Mouse (Mus musculus) thymus, adult 2 months (tissue): Measurements from ENCODE around the gene Rbm33. TPM values are rescaled to one million over a fixed set of nuclear protein-coding genes. Genes with fewer than 3 reads are reported as not detected.

Experiments used
- DNase-seq: peaks from one replicate; pipeline ENCODE4 v3.0.0; 2021
- H3K27ac ChIP-seq: fragments of 200-500 bp; 2 replicates; pipeline ENCODE4 v1.5.1; 2012; ENCODE audit warnings: low read length, control low read depth; ENCODE audit not compliant: control insufficient read depth, insufficient read depth
- H3K27me3 ChIP-seq: fragments of 200-500 bp; 2 replicates; pipeline ENCODE4 v1.6.1; 2012; ENCODE audit warnings: mild to moderate bottlenecking, low read length, moderate library complexity, mixed read lengths; ENCODE audit not compliant: control insufficient read depth, insufficient read depth
- H3K36me3 ChIP-seq: fragments of 200-500 bp; 2 replicates; pipeline ENCODE4 v1.6.1; 2012; ENCODE audit warnings: mild to moderate bottlenecking, low read length, moderate library complexity; ENCODE audit not compliant: control insufficient read depth, insufficient read depth
- H3K4me1 ChIP-seq: fragments of 200-500 bp; replicated peaks from 2 replicates; pipeline ENCODE4 v1.6.1; 2012; ENCODE audit warnings: low read length; ENCODE audit not compliant: control insufficient read depth, insufficient read depth
- H3K4me3 ChIP-seq: fragments of 200-500 bp; 2 replicates; pipeline ENCODE4 v1.5.1; 2012; ENCODE audit warnings: mild to moderate bottlenecking, low read length, control low read depth, moderate library complexity; ENCODE audit not compliant: control insufficient read depth, insufficient read depth
- CTCF ChIP-seq: fragments of 200-500 bp; IDR thresholded peaks from 2 replicates; pipeline ENCODE4 v1.5.1; 2012; ENCODE audit warnings: mild to moderate bottlenecking, control low read depth, low read length, moderate library complexity, borderline replicate concordance; ENCODE audit not compliant: control insufficient read depth, poor library complexity, insufficient read depth; ENCODE audit errors: extremely low read depth
- POLR2A ChIP-seq: fragments of 200-500 bp; IDR thresholded peaks from 2 replicates; pipeline ENCODE4 v1.6.1; 2012; ENCODE audit warnings: mild to moderate bottlenecking, low read length, control low read depth, moderate library complexity; ENCODE audit not compliant: control insufficient read depth, poor library complexity, insufficient read depth; ENCODE audit errors: extremely low read depth
- WGBS: fragments of 180-500 bp; shearing (Covaris S2); methylation state at CpG from one replicate; pipeline ENCODE4 v1.1.7; 2018; 5-methylcytosine and 5-hydroxymethylcytosine counted together
- polyA plus RNA-seq: library from polyadenylated mRNA; depleted of rRNA; stranded (reverse); fragments of >200 nt; gene quantifications from 2 replicates; pipeline ENCODE4 v1.2.3, GENCODE M21; 2012

Gene Rbm33
- polyA plus RNA-seq, 1 experiment = 80.9 TPM

DNA sequence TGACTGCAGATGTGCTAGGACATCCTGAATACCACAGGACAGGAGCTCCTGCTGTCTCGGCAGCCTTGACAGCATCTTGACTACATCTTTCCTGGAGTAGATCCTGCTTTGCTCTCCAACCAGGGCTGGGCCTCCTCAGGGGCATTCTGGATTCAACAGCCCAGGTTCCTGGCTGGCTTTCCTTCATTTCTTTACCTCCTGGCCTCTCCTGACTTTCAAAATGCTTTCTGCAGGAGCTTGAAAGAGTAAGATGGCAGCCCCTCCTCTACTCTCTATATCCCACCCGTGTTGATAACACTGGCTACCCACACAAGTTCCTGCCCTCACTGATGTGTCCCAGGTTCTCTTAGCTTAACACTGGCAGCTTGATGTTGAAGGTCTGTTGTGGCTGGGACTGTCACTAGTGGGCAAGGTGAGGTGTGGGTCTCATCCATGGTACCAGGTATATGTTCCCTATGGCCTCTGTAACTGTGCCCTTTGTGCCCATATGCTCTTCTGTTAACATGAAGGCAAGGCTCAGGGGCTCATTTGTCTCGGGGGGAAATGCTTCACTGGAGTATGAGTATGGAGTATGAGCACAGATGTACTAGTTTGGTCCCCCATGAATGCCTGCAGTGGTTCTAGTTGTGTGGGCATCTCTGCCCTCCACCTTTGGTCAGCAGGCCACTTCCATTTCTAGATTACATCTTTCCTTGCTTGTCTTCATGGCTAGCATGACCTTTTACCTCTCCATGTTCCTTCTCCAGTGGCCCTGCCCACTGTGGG is 133.4 kb downstream of the Rbm33 start:
- H3K4me3 ChIP-seq = no peak overlapping the region
- H3K4me1 ChIP-seq = no peaks in the 10 kb centered on the region
- no peaks in the 10 kb centered on the region for H3K27me3 ChIP-seq
- no peaks in the 10 kb centered on the region for H3K36me3 ChIP-seq
- no peak for TF ChIP-seq CTCF
- TF ChIP-seq POLR2A = no peak
- 58% methylated on average over 3 of the region's 3 CpGs for WGBS
- H3K27ac ChIP-seq = no peak overlapping the region
- no peak for DNase-seq

DNA sequence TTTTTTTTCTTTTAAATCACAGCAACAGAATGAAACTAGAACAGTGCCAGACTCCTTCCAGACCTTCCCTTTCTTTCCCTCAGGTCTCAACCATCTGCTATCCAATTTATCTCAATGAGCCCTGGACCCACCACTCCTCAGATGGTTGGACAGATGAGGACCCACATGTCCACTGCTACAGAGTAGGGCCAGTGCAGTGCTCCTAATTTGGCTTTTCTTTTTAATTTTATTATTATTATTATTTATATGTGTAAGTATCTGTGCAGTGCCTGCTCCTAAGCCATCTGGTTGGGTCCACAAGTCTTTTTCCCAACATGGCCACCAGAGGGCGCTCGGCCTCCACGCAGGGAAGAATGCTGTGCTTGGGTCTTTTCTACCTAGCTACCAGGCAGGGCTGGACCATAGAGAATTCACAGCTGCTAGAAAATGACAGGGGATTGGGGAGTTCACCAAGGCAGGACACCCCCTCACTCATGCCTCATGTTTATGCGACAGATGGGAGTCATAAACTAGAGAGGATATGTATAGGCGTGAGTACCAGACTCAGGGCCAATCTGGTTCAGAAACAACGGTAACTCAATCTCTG is 134.2 kb downstream of the Rbm33 start:
- no peak overlapping the region for H3K4me3 ChIP-seq
- no peaks in the 10 kb centered on the region for H3K4me1 ChIP-seq
- H3K27me3 ChIP-seq = no peaks in the 10 kb centered on the region
- H3K27ac ChIP-seq = no peak overlapping the region
- no peaks in the 10 kb centered on the region for H3K36me3 ChIP-seq
- WGBS = 40% methylated on average over 6 of the region's 6 CpGs
- TF ChIP-seq CTCF (peak; percentile 84), POLR2A (no peak)
- DNase-seq = peak; percentile 67

DNA sequence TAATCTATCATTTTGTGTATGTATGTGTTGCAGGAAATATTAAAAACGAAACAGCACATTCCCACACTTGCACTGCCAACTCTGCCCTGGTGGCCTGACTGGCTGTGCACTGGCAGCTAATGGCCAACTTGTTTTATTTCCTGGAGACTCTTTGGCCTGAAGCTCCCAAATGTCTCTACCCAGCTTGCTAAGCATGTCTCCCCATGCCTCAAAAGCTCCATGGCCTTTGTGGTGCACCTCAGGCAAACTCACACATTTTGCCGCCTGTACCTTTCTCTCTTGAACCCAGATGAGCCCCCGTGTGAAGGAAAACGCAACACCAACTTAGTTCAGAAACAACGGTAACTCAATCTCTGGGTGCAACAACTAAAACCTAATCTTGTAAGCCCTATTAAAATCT is 136.2 kb downstream of the Rbm33 start:
- no peaks in the 10 kb centered on the region for H3K4me1 ChIP-seq
- no peak for DNase-seq
- WGBS = 85% methylated on average over 5 of the region's 5 CpGs
- TF ChIP-seq POLR2A (no peak), CTCF (no peak)
- H3K36me3 ChIP-seq = no peaks in the 10 kb centered on the region
- H3K27ac ChIP-seq = no peak overlapping the region
- peaks cover 3% of the 10 kb centered on the region; the same call in 1 of the 2 replicates for H3K27me3 ChIP-seq
- H3K4me3 ChIP-seq = no peak overlapping the region

DNA sequence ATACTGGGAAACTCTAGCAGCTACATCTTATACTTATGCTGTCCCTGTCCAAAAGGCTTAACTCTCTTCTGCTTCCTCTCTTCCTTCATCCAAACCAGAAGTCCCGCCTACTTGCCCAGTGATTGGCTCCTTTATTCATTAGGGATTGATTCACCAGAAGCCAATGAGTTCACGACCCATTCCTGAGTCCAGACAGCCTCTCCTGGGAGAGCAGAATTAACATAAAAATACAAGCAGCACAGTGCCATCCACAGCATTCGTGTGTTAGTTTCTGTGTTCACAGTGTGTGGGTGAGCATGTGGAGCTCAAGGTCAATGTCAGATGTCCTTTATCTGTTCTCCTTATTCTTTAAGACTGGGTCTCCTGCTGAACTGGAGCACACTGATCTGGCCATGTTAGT is 136.6 kb downstream of the Rbm33 start:
- H3K4me1 ChIP-seq = no peaks in the 10 kb centered on the region
- no peak for DNase-seq
- WGBS = 48% methylated on average over 3 of the region's 3 CpGs
- peaks cover 6% of the 10 kb centered on the region; the same call in 1 of the 2 replicates for H3K27me3 ChIP-seq
- no peak overlapping the region for H3K27ac ChIP-seq
- no peak for TF ChIP-seq CTCF
- TF ChIP-seq POLR2A = no peak
- no peaks in the 10 kb centered on the region for H3K36me3 ChIP-seq
- no peak overlapping the region for H3K4me3 ChIP-seq

DNA sequence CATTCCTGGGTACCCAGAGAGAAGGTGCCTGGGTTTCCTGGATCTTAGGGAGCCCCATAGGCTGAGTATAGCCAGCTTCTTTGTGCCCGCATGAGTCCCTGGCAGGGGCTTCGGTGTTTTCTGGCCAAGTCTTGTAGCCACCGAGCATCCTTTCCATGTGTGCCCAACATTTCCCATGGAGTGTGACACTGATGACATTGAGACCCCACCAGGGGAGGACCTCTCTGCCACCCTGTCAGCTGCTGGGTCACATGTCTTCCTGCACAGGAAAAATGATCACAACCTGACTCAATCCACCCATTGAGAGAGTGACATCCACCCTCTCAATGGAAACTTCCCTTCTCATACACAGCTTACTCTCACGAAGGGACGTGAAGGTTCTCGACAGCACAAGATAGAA is 137.6 kb downstream of the Rbm33 start:
- H3K27me3 ChIP-seq = peaks cover 6% of the 10 kb centered on the region; the same call in 1 of the 2 replicates
- no peaks in the 10 kb centered on the region for H3K4me1 ChIP-seq
- TF ChIP-seq CTCF (no peak), POLR2A (no peak)
- DNase-seq = no peak
- H3K27ac ChIP-seq = no peak overlapping the region
- whole genome bisulfite sequencing = 87% methylated on average over 6 of the region's 6 CpGs
- no peaks in the 10 kb centered on the region for H3K36me3 ChIP-seq
- no peak overlapping the region for H3K4me3 ChIP-seq

DNA sequence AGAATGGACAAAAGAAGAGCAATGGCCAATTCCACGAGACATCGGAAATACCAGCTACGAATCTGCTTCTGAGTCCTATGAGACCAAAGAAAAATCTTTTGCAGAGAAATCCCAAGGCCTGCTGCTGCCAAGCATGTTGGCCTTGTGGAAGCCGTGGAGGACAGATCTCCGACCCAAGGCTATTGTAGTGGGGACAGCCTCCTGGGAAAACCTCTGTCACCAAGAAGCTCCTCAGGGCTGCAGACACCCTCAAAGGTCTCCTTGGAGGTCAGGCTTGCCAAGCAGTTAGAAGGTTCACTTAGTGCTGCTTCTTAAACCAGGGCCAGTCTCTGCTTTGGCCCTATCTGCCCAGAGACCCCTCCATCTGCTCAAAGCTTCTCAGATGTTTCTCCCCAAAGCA is 138.8 kb downstream of the Rbm33 start:
- TF ChIP-seq CTCF = no peak
- TF ChIP-seq POLR2A = no peak
- H3K4me1 ChIP-seq = no peaks in the 10 kb centered on the region
- no peak overlapping the region for H3K4me3 ChIP-seq
- H3K36me3 ChIP-seq = no peaks in the 10 kb centered on the region
- H3K27ac ChIP-seq = no peak overlapping the region
- DNase-seq = no peak
- peaks cover 6% of the 10 kb centered on the region; the same call in 1 of the 2 replicates for H3K27me3 ChIP-seq
- 88% methylated on average over 5 of the region's 5 CpGs for WGBS
